Mouse (Mus musculus) stomach, postnatal 0 days (tissue): Measurements from ENCODE around the gene Hdac4. TPM values are rescaled to one million over a fixed set of nuclear protein-coding genes. Genes with fewer than 3 reads are reported as not detected.

ENCODE experiments used
- ATAC-seq: fragments of 200-750 bp; cut with Nextera tagmentation; 2 replicates; pipeline ENCODE4 v1.8.0; 2017; ENCODE audit not compliant: low FRiP score, low TSS enrichment
- DNase-seq: peaks from one replicate; pipeline ENCODE4 v3.0.0-alpha.2; 2016; ENCODE audit warnings: low spot score
- H3K27ac ChIP-seq: fragments of 300-500 bp; sonication (generic); replicated peaks from 2 replicates; pipeline ENCODE4 v1.5.1; 2014; ENCODE audit warnings: mild to moderate bottlenecking, control low read depth
- H3K27me3 ChIP-seq: fragments of 300-500 bp; sonication (generic); 2 replicates; pipeline ENCODE4 v1.6.1; 2014; ENCODE audit warnings: low read length; ENCODE audit not compliant: control insufficient read depth, insufficient read depth
- H3K36me3 ChIP-seq: fragments of 300-500 bp; sonication (generic); 2 replicates; pipeline ENCODE4 v1.6.1; 2014; ENCODE audit warnings: low read length, mixed read lengths; ENCODE audit not compliant: control insufficient read depth, insufficient read depth
- H3K4me1 ChIP-seq: fragments of 300-500 bp; sonication (generic); replicated peaks from 2 replicates; pipeline ENCODE4 v1.6.1; 2014; ENCODE audit warnings: antibody characterized with exemption; ENCODE audit not compliant: control insufficient read depth, insufficient read depth
- H3K4me2 ChIP-seq: fragments of 300-500 bp; sonication (generic); replicated peaks from 2 replicates; pipeline ENCODE4 v1.6.1; 2014; ENCODE audit warnings: low read depth, mild to moderate bottlenecking, control low read depth, moderate library complexity
- H3K4me3 ChIP-seq: fragments of 300-500 bp; sonication (generic); 2 replicates; pipeline ENCODE4 v1.5.1; 2014; ENCODE audit warnings: low read depth, low read length, control low read depth
- H3K9ac ChIP-seq: fragments of 300-500 bp; sonication (generic); 2 replicates; pipeline ENCODE4 v1.6.1; 2014; ENCODE audit warnings: mild to moderate bottlenecking, low read length, control low read depth, mixed read lengths
- H3K9me3 ChIP-seq: fragments of 300-500 bp; sonication (generic); 2 replicates; pipeline ENCODE4 v1.6.1; 2016; ENCODE audit warnings: low read length; ENCODE audit not compliant: control insufficient read depth
- CTCF ChIP-seq: IDR thresholded peaks from 2 replicates; pipeline ENCODE4 v1.5.1; 2016; ENCODE audit warnings: antibody characterized with exemption, low read depth, mild to moderate bottlenecking, moderate library complexity
- EP300 ChIP-seq: optimal IDR thresholded peaks from 2 replicates; pipeline ENCODE3; 2016; ENCODE audit warnings: antibody characterized with exemption
- WGBS: fragments of 180-500 bp; shearing (Covaris S2); extraction: QIAGEN DNeasy Blood & Tissue Kit; methylation state at CpG from one replicate; pipeline ENCODE4 v1.1.7; 2014; 5-methylcytosine and 5-hydroxymethylcytosine counted together
- polyA plus RNA-seq: library from polyadenylated mRNA; unstranded; fragments of >200 nt; fragmentation: Nextera tagmentation; extraction: Ambion mirVana; gene quantifications from 2 replicates; pipeline ENCODE4 v1.2.1, GENCODE M21; 2015

Hdac4 gene
- polyA plus RNA-seq, 1 experiment from 2014 or later, result 10.9 TPM

DNA sequence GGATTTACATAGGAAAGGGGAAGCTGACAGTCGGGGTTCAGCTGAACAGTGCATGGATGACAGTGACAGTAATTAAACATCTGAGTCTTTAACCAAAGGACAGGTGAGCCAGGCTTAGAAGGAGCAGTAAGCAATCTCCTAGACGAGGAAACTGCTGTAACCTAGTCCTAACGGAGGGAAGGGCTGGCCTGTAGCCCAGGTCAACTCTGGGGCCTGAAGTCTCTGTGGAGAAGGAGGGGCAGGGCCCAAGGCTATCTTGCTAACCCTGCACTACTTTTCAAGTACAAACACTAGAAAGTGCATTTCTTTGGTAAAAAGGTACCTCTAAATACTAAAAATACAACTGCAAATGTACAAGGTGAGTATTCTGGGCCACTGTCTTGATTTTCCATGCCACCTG is 169.1 kb downstream of the Hdac4 start:
- H3K36me3 ChIP-seq, result no peaks in the 10 kb centered on the region
- no peaks in the 10 kb centered on the region for H3K4me1 ChIP-seq
- DNase-seq (no peak), ATAC-seq (no peak)
- no peak overlapping the region for H3K4me3 ChIP-seq
- H3K4me2 ChIP-seq, result no peak overlapping the region
- no peak overlapping the region for H3K27ac ChIP-seq
- no peaks in the 10 kb centered on the region for H3K27me3 ChIP-seq
- H3K9ac ChIP-seq, result no peak overlapping the region
- WGBS, result 88% methylated on average over 3 of the region's 3 CpGs
- H3K9me3 ChIP-seq, result no peaks in the 10 kb centered on the region
- TF ChIP-seq EP300, result no peak
- TF ChIP-seq CTCF, result no peak

DNA sequence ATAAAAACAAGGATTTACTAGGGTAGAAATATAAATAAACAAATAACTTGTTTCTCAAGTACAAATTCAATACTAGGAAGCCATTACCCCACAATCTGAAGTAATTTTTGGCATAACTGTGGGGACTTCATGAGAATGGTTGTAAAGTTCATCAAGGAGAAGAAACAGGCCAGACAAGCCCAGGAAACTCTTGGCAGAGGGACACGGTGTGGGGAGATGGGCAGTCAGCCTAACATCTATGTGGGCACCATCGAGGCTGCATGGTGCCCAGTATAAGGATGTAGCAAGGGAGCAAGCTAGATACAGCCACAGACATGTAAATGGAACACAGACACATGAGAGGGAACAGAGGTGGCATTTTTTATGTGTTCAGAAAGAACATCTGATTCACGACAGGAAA is 171.6 kb downstream of the Hdac4 start:
- whole genome bisulfite sequencing, result 80% methylated on average over 3 of the region's 3 CpGs
- no peak for DNase-seq
- Histone ChIP-seq H3K9me3 (no peaks in the 10 kb centered on the region), H3K4me2 (no peak overlapping the region), H3K4me1 (no peaks in the 10 kb centered on the region), H3K9ac (no peak overlapping the region), H3K27me3 (no peaks in the 10 kb centered on the region), H3K36me3 (no peaks in the 10 kb centered on the region), H3K4me3 (no peak overlapping the region), H3K27ac (no peak overlapping the region)
- no peak for TF ChIP-seq EP300
- no peak for TF ChIP-seq CTCF
- ATAC-seq, result no peak

DNA sequence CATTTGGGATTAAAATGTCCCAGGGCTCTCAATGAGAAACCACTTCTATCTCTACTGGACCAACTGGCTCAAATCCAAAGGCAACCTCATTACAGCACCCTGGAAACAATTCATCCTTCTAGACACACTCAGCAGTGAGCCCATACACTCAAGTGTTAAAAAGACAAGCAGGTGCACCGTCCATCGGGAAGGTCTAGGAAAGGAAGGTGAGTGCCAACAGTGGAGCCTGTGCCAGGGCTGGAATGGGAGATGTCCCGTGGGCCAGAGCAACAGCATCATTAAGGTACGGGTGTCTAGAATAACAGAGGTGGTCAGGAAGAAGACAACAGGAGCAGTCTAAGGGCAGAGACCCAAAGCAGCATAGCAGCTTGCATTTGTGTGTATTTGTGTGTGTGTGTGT is 173.5 kb downstream of the Hdac4 start:
- TF ChIP-seq CTCF, result no peak
- TF ChIP-seq EP300, result no peak
- Histone ChIP-seq H3K36me3 (no peaks in the 10 kb centered on the region), H3K27ac (no peak overlapping the region), H3K9me3 (no peaks in the 10 kb centered on the region), H3K4me3 (no peak overlapping the region), H3K4me1 (no peaks in the 10 kb centered on the region), H3K4me2 (no peak overlapping the region), H3K9ac (no peak overlapping the region), H3K27me3 (no peaks in the 10 kb centered on the region)
- WGBS, result 81% methylated on average over 4 of the region's 4 CpGs
- no peak for ATAC-seq
- DNase-seq, result no peak

DNA sequence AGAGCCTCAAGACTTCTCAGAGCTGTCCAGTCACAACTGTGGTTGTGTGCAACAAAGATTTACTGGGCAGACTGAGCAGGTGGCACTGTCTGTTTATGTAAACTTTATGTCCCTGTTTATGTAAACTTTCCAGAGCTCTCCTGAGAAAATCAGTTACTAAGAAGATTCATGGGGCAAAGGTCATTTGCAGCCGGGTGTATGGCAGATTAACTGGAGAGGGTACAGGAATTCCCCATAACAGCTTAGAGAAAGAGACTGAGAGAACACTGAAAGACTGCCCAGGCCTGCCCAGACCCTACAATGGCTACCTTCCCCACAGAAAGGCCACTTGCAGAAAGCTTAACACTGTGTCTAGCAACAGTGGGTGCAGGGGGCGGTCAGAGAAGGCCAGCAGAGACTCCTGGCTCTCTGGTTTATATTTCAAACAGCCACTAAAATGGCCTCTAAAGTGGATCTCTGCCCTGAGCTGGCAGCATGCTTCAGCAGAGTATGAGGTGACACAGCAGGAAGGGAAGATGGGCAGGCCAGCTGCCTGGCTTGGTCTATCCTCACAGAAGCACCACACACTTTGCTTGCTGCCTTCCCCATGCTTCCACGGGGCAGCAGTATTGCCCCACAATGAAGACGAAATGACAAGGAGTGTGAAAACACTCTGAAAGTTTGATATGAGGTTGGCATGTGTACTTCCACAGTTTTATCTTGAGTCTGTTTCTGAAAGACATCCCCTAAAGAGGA is 179.4 kb downstream of the Hdac4 start:
- Histone ChIP-seq H3K27me3 (no peaks in the 10 kb centered on the region), H3K4me3 (no peak overlapping the region), H3K9me3 (no peaks in the 10 kb centered on the region), H3K27ac (no peak overlapping the region), H3K9ac (no peak overlapping the region), H3K36me3 (peaks cover 3% of the 10 kb centered on the region; the same call in 1 of the 2 replicates), H3K4me2 (no peak overlapping the region), H3K4me1 (no peaks in the 10 kb centered on the region)
- WGBS, result 61% methylated on average over 4 of the region's 4 CpGs
- TF ChIP-seq EP300 (no peak), CTCF (peak; percentile 41; the same call in 1 of the 2 replicates)
- ATAC-seq (no peak), DNase-seq (no peak)

DNA sequence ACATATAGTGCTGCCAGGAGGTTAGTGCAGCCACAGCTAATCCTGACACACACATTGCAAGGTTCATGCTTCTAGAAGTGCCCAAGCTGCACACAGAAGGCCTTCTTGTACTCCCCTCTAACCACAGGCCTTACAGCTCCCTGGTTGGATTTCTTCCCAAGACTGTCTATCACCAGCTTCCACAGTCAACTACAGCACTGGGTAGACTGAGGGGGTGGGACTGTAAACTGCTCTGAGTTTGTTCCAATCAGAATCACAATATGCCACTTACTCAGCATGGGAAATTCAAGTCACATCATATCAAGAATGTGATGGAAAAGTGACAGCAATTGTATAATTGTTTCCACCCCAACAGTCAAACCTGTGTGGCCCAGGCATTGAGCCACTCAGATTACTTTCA is 180.2 kb downstream of the Hdac4 start:
- H3K27me3 ChIP-seq, result no peaks in the 10 kb centered on the region
- no peak overlapping the region for H3K4me3 ChIP-seq
- no peak overlapping the region for H3K9ac ChIP-seq
- H3K4me2 ChIP-seq, result no peak overlapping the region
- ATAC-seq (no peak), DNase-seq (no peak)
- TF ChIP-seq EP300 (no peak), CTCF (no peak)
- peaks cover 3% of the 10 kb centered on the region; the same call in 1 of the 2 replicates for H3K36me3 ChIP-seq
- no peaks in the 10 kb centered on the region for H3K4me1 ChIP-seq
- H3K9me3 ChIP-seq, result no peaks in the 10 kb centered on the region
- no peak overlapping the region for H3K27ac ChIP-seq

DNA sequence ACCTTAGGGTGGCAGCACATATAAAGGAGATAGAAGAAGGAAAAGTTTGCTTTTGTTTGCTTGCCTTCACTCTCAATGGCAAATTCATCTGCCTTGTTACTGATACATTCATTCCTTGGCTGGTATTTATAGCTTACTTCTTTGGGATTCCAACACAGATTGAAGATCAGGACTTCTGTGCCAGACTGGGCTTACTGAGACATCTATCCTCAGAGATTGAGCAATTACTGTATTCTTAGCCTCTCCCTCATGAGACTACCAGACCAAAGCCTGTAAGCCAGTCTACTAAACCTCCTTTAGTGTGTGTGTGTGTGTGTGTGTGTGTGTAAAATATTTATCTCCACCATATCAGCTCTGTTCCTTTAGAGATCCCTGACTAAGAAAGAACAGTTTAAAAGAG is 181.0 kb downstream of the Hdac4 start:
- Histone ChIP-seq H3K27ac (no peak overlapping the region), H3K4me2 (no peak overlapping the region), H3K27me3 (no peaks in the 10 kb centered on the region), H3K4me3 (no peak overlapping the region), H3K9me3 (no peaks in the 10 kb centered on the region), H3K9ac (no peak overlapping the region), H3K36me3 (peaks cover 3% of the 10 kb centered on the region; the same call in 1 of the 2 replicates), H3K4me1 (no peaks in the 10 kb centered on the region)
- no peak for DNase-seq
- TF ChIP-seq EP300 (no peak), CTCF (no peak)
- no peak for ATAC-seq
